Mouse (Mus musculus): ENCODE data around the gene Pak3.

DNA sequence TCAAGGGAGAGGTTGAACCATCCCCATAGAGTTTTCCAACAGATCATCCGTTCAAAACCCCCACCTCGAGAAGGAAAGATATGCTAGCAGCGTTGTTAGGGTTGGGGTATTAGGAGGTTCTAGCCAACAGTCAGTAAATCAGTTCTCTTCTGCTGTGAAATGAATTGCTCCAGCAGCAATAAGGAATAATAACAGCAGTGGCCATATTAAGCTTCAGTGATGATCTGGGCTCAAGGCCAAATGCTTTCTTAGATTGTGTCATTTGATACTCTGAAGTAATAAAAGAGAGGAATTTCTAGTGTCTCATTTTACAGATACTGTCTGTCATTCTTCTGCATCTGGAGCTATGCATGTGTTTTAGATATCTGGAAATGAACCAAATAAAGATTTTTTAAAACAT is 244.2 kb downstream of the Pak3 start:
- no peak for TF ChIP-seq CTCF (IDR thresholded peaks at IDR 0.05 in 2 of 3, conservative IDR thresholded peaks at IDR 0.05 in 1 of 3; ENCODE audit: control insufficient read depth in 1 of 3, insufficient read depth in 1 of 3, low read depth in 2 of 3, low read length in 3 of 3, poor library complexity in 1 of 3, severe bottlenecking in 1 of 3)
- TF ChIP-seq POLR2A (IDR thresholded peaks at IDR 0.05; ENCODE audit: control insufficient read depth in 1 of 2, insufficient read depth in 1 of 2, low read depth in 1 of 2, low read length in 2 of 2, poor library complexity in 1 of 2): no peak
- no peak for TF ChIP-seq GATA1 (IDR thresholded peaks at IDR 0.05; ENCODE audit: low read depth, low read length)
- no peak for TF ChIP-seq BHLHE40 (IDR thresholded peaks at IDR 0.05; ENCODE audit: borderline replicate concordance, low read depth, low read length)
- no peak for TF ChIP-seq POLR2AphosphoS5 (IDR thresholded peaks at IDR 0.05; ENCODE audit: borderline replicate concordance, low read depth, low read length)

Measured in MEL (cell line).